Mouse (Mus musculus) adrenal gland, adult 8-10 months (tissue): ENCODE results near the gene Gins1. TPM values are rescaled to one million over a fixed set of nuclear protein-coding genes. Genes with fewer than 3 reads are reported as not detected.
"Not testable (repeated sequence)": the region's sequence is repeated elsewhere in the genome, so short reads cannot be mapped to it uniquely, and the experiment has no call there.

ENCODE experiments used
- DNase-seq: peaks from one replicate; pipeline ENCODE4 v3.0.0; 2022
- total RNA-seq, 4 experiments: library from RNA; stranded (reverse); gene quantifications; 2 replicates each; pipeline ENCODE4 v1.2.4; 2022

The Gins1 gene
- total RNA-seq: 1 to 10 TPM; 2.4 to 2.7 (median 2.6) TPM

- DNase-seq: no peak
These were observed at the start of gene Gins1 for GRCm38 (mm10) chr2:150904936-150905450. Gene Gins1, plus strand, starts transcription at chr2:150905400.

GRCm38 (mm10) chr2:150858724-150859487 is 46.3 kb upstream of the Gins1 start:
- no peak for DNase-seq

GRCm38 (mm10) chr2:150859709-150860470 is 45.3 kb upstream of the Gins1 start:
- DNase-seq: no peak

GRCm38 (mm10) chr2:150861128-150861527 is 44.1 kb upstream of the Gins1 start:
- no peak for DNase-seq

GRCm38 (mm10) chr2:150867021-150867420 is 38.2 kb upstream of the Gins1 start:
- no peak for DNase-seq

- no peak for DNase-seq
These were observed 35.8 kb upstream of the Gins1 start for GRCm38 (mm10) chr2:150869446-150869845.

GRCm38 (mm10) chr2:150874508-150874907 is 30.7 kb upstream of the Gins1 start:
- no peak for DNase-seq

GRCm38 (mm10) chr2:150875226-150875625 is 30.0 kb upstream of the Gins1 start:
- no peak for DNase-seq

GRCm38 (mm10) chr2:150877561-150877960 is 27.6 kb upstream of the Gins1 start:
- DNase-seq: no peak

GRCm38 (mm10) chr2:150884075-150884778 is 21.0 kb upstream of the Gins1 start:
- DNase-seq: no peak

- DNase-seq: no peak
These were observed 20.5 kb upstream of the Gins1 start for GRCm38 (mm10) chr2:150884779-150885110.

- no peak for DNase-seq
These were observed 19.4 kb upstream of the Gins1 start for GRCm38 (mm10) chr2:150885814-150886213.

GRCm38 (mm10) chr2:150886315-150886714 is 18.9 kb upstream of the Gins1 start:
- no peak for DNase-seq

GRCm38 (mm10) chr2:150887370-150887769 is 17.8 kb upstream of the Gins1 start:
- no peak for DNase-seq

GRCm38 (mm10) chr2:150894617-150895267 is 10.5 kb upstream of the Gins1 start:
- DNase-seq: no peak

- no peak for DNase-seq
These were observed 9.4 kb upstream of the Gins1 start for GRCm38 (mm10) chr2:150895691-150896252.

- DNase-seq: no peak
These were observed 4.9 kb upstream of the Gins1 start for GRCm38 (mm10) chr2:150900341-150900740.

- no peak for DNase-seq
These were observed 2.9 kb upstream of the Gins1 start for GRCm38 (mm10) chr2:150902347-150902746.

GRCm38 (mm10) chr2:150904272-150904935 is 796 bp upstream of the Gins1 start, which contains the start of gene Abhd12:
Gene Abhd12, minus strand, starts transcription at chr2:150904741.
- DNase-seq: peak; percentile 96

- DNase-seq: not testable (repeated sequence)
These were observed 3.7 kb downstream of the Gins1 start for GRCm38 (mm10) chr2:150908881-150909280.

- DNase-seq: peak; percentile 91
These were observed 4.3 kb downstream of the Gins1 start for GRCm38 (mm10) chr2:150909429-150910039.
